Mouse (Mus musculus) brain, embryonic 18.5 days (tissue): Measurements from ENCODE around the gene Txnrd2.

Source experiments
- DNase-seq: peaks from one replicate; pipeline ENCODE4 v3.0.0-alpha.2; 2012; ENCODE audit warnings: low read depth, low spot score

Gene Txnrd2

GRCm38 (mm10) chr16:18426215-18426791 is at the start of gene Txnrd2:
Gene Txnrd2, plus strand, starts transcription at chr16:18426384.
- DNase-seq = no peak

GRCm38 (mm10) chr16:18377203-18377602 is 49.0 kb upstream of the Txnrd2 start:
- DNase-seq = no peak

- DNase-seq = no peak
Observed at GRCm38 (mm10) chr16:18378489-18378888, 47.7 kb upstream of the Txnrd2 start.

GRCm38 (mm10) chr16:18379338-18380001 is 46.7 kb upstream of the Txnrd2 start:
- DNase-seq = no peak

GRCm38 (mm10) chr16:18380495-18381063 is 45.6 kb upstream of the Txnrd2 start:
- DNase-seq = no peak

GRCm38 (mm10) chr16:18381621-18382258 is 44.4 kb upstream of the Txnrd2 start:
- no peak for DNase-seq

- DNase-seq = no peak
Observed at GRCm38 (mm10) chr16:18383045-18383726, 43.0 kb upstream of the Txnrd2 start.

GRCm38 (mm10) chr16:18383756-18384155 is 42.4 kb upstream of the Txnrd2 start:
- no peak for DNase-seq

- no peak for DNase-seq
Observed at GRCm38 (mm10) chr16:18384211-18384610, 42.0 kb upstream of the Txnrd2 start.

GRCm38 (mm10) chr16:18384659-18385058 is 41.5 kb upstream of the Txnrd2 start:
- DNase-seq = no peak

- no peak for DNase-seq
Observed at GRCm38 (mm10) chr16:18385411-18385810, 40.8 kb upstream of the Txnrd2 start.

GRCm38 (mm10) chr16:18386451-18386850 is 39.7 kb upstream of the Txnrd2 start:
- no peak for DNase-seq

GRCm38 (mm10) chr16:18386972-18387371 is 39.2 kb upstream of the Txnrd2 start:
- no peak for DNase-seq

GRCm38 (mm10) chr16:18387704-18388582 is 38.2 kb upstream of the Txnrd2 start:
- no peak for DNase-seq

- DNase-seq = no peak
Observed at GRCm38 (mm10) chr16:18388583-18389435, 37.4 kb upstream of the Txnrd2 start.

GRCm38 (mm10) chr16:18390399-18390798 is 35.8 kb upstream of the Txnrd2 start:
- no peak for DNase-seq

GRCm38 (mm10) chr16:18391127-18391526 is 35.1 kb upstream of the Txnrd2 start:
- DNase-seq = no peak

GRCm38 (mm10) chr16:18391728-18392127 is 34.5 kb upstream of the Txnrd2 start:
- no peak for DNase-seq

- no peak for DNase-seq
Observed at GRCm38 (mm10) chr16:18392469-18393426, 33.4 kb upstream of the Txnrd2 start.
